Mouse (Mus musculus): ENCODE results near the gene Arf3. TPM values are rescaled to one million over a fixed set of nuclear protein-coding genes. Genes with fewer than 3 reads are reported as not detected.

The Arf3 gene
- polyA plus RNA-seq, 1 experiment from 2014 or later: 24.5 TPM

DNA sequence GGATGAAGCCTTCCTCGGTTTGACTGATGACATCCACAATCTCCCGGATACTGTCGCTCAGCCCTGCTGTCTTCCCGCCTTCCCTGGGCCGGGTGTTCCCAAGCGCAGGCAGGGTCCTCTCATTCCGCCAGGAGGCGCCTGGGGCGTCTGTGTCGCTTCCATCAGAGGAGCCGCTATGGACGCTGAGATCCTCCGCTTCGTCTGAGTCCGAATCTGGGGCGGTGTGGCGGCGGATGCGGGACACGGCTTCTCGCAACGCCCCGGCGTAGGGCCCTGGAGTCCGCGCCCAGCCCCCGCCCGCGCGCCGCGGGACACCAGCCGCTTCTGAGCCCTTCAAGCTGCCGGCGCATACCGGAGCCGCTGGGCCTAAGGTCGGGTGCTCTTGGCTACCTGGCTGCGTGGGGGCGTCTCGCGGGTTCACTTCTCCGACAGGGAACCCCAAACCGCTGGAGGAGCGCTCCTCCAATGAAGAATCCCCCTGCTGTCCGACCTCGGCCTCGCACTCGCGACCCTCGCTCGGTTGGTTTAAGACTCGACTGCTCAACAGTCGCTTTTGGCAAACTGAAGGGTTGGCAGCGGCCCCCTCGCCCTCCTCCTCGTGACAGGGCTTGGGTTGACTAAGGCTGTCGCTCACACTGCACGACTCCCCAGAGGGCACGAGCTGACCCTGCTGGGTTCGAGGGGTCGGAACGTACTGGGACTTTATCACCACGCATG, 42.5 kb upstream of the Arf3 start:
- Histone ChIP-seq H3K4me3 (ENCODE audit: low read depth, low read length) (peak overlapping the region; percentile 35), H3K4me2 (ENCODE audit: low read depth, low read length) (peak overlapping the region; percentile 69), H3K27ac (replicated peaks; ENCODE audit: low read depth, low read length) (no peak overlapping the region), H3K27me3 (ENCODE audit: control insufficient read depth, insufficient read depth, low read length) (peaks cover 90% of the 10 kb centered on the region), H3K4me1 (ENCODE audit: control insufficient read depth, insufficient read depth, low read length) (peaks cover 16% of the 10 kb centered on the region), H3K9me3 (replicated peaks; ENCODE audit: control insufficient read depth, low read length) (no peaks in the 10 kb centered on the region), H3K36me3 (replicated peaks; ENCODE audit: control insufficient read depth, insufficient read depth, low read depth, low read length) (no peaks in the 10 kb centered on the region), H3K9ac (replicated peaks; ENCODE audit: low read length) (peak overlapping the region; percentile 60)
- ATAC-seq (replicated peaks; ENCODE audit: insufficient number of reproducible peaks, low FRiP score, low TSS enrichment, low read depth): no peak
- under 1% methylated on average over 64 of the region's 64 CpGs for WGBS
- DNase-seq (ENCODE audit: low spot score): peak; percentile 87

DNA sequence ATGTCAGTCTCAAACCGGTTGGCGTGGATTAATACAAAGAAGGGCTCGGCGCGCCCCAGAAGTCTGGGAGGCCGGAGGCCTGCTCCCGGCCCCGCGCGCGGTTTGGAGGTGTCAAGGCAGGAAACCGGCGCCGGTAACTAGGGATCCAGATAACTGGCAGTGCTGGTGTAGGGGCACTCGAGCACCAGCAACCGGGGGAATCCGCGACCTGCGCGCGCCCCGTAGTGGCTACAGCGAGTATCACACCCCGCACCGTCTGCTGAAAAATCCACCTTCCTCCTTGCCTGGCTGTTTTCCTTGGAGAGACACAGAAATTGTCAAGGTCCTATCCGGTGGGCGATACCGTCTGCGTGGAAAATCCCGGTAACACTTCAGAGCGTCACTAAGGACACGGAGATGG, 41.0 kb upstream of the Arf3 start:
- peak; percentile 86 for DNase-seq (ENCODE audit: low spot score)
- Histone ChIP-seq H3K27me3 (ENCODE audit: control insufficient read depth, insufficient read depth, low read length) (peaks cover 87% of the 10 kb centered on the region), H3K4me3 (ENCODE audit: low read depth, low read length) (no peak overlapping the region), H3K9me3 (replicated peaks; ENCODE audit: control insufficient read depth, low read length) (no peaks in the 10 kb centered on the region), H3K4me1 (ENCODE audit: control insufficient read depth, insufficient read depth, low read length) (peaks cover 16% of the 10 kb centered on the region), H3K9ac (replicated peaks; ENCODE audit: low read length) (no peak overlapping the region), H3K36me3 (replicated peaks; ENCODE audit: control insufficient read depth, insufficient read depth, low read depth, low read length) (no peaks in the 10 kb centered on the region), H3K27ac (replicated peaks; ENCODE audit: low read depth, low read length) (no peak overlapping the region), H3K4me2 (ENCODE audit: low read depth, low read length) (peak overlapping the region; percentile 19; the same call in 1 of the 2 replicates)
- under 1% methylated on average over 32 of the region's 32 CpGs for WGBS
- no peak for ATAC-seq (replicated peaks; ENCODE audit: insufficient number of reproducible peaks, low FRiP score, low TSS enrichment, low read depth)

DNA sequence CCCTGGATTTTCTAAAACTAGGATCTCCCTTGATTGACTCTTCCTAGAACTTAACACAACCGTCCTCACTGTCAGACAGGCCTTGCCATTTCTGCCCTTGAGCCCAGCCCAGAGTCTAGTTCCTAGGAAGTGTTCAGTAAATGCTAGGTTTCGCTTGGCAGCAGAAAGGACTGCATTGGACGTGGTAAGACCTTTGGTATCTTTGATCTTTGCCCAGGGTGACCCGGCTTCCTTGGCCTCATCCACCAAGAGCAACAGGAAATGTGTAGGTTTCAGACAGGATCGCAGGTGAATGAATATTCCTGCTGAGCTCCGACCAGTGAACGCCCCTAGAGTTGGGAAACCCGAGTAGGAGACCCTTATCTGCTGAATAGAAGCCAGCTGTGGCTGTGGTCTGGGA, 39.9 kb upstream of the Arf3 start:
- no peak overlapping the region for H3K4me3 ChIP-seq (ENCODE audit: low read depth, low read length)
- H3K9ac ChIP-seq (replicated peaks; ENCODE audit: low read length): no peak overlapping the region
- peaks cover 16% of the 10 kb centered on the region for H3K4me1 ChIP-seq (ENCODE audit: control insufficient read depth, insufficient read depth, low read length)
- peak; percentile 49 for DNase-seq (ENCODE audit: low spot score)
- WGBS: 3% methylated on average over 8 of the region's 8 CpGs
- no peak overlapping the region for H3K4me2 ChIP-seq (ENCODE audit: low read depth, low read length)
- ATAC-seq (replicated peaks; ENCODE audit: insufficient number of reproducible peaks, low FRiP score, low TSS enrichment, low read depth): no peak
- no peaks in the 10 kb centered on the region for H3K9me3 ChIP-seq (replicated peaks; ENCODE audit: control insufficient read depth, low read length)
- H3K27me3 ChIP-seq (ENCODE audit: control insufficient read depth, insufficient read depth, low read length): peaks cover 85% of the 10 kb centered on the region
- no peaks in the 10 kb centered on the region for H3K36me3 ChIP-seq (replicated peaks; ENCODE audit: control insufficient read depth, insufficient read depth, low read depth, low read length)
- H3K27ac ChIP-seq (replicated peaks; ENCODE audit: low read depth, low read length): no peak overlapping the region

DNA sequence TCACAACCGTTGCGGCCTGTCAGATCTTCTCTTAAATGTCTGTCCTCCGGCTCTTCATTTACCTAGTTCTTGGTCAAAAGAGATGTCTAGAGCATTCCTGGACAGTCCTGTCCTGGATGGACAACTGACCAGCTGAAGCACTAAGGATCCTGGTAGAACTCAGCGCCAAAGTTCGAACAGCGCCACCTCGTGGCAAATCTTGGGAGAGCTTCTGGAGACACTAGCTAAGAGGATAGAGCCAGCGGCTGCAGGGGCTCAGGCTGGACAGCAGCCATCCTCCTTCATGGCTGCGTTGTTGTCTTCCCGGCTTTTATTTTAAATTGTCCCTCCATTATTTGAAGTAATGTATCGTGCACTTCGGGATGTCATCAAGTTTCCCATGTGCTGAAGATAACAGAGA, 36.4 kb upstream of the Arf3 start:
- Histone ChIP-seq H3K4me2 (ENCODE audit: low read depth, low read length) (no peak overlapping the region), H3K9me3 (replicated peaks; ENCODE audit: control insufficient read depth, low read length) (no peaks in the 10 kb centered on the region), H3K9ac (replicated peaks; ENCODE audit: low read length) (no peak overlapping the region), H3K27ac (replicated peaks; ENCODE audit: low read depth, low read length) (no peak overlapping the region), H3K4me3 (ENCODE audit: low read depth, low read length) (no peak overlapping the region), H3K36me3 (replicated peaks; ENCODE audit: control insufficient read depth, insufficient read depth, low read depth, low read length) (no peaks in the 10 kb centered on the region), H3K27me3 (ENCODE audit: control insufficient read depth, insufficient read depth, low read length) (peaks cover 83% of the 10 kb centered on the region), H3K4me1 (ENCODE audit: control insufficient read depth, insufficient read depth, low read length) (peaks cover 3% of the 10 kb centered on the region)
- ATAC-seq (replicated peaks; ENCODE audit: insufficient number of reproducible peaks, low FRiP score, low TSS enrichment, low read depth): no peak
- DNase-seq (ENCODE audit: low spot score): peak; percentile 91
- WGBS: 13% methylated on average over 12 of the region's 12 CpGs

DNA sequence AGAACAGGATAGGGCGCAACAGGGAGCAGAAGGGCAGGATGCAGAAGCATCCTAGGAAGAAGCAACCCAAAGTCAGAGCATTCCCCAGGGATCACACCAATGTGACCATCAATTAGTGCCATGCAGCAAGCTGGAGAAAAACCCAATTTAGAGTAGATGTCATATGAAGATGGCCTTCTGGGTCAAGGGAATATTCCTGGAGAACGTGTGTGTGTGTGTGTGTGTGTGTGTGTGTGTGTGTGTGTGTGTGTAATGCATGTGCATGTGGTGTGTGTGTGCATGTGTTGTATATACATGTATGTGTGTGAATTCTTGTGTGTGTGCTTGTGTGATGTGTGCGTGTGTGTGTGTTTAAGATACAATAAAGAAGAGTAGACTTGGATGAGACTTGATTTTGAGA, 35.9 kb upstream of the Arf3 start:
- no peak overlapping the region for H3K4me3 ChIP-seq (ENCODE audit: low read depth, low read length)
- no peak overlapping the region for H3K9ac ChIP-seq (replicated peaks; ENCODE audit: low read length)
- H3K9me3 ChIP-seq (replicated peaks; ENCODE audit: control insufficient read depth, low read length): no peaks in the 10 kb centered on the region
- H3K36me3 ChIP-seq (replicated peaks; ENCODE audit: control insufficient read depth, insufficient read depth, low read depth, low read length): no peaks in the 10 kb centered on the region
- no peak overlapping the region for H3K4me2 ChIP-seq (ENCODE audit: low read depth, low read length)
- H3K27me3 ChIP-seq (ENCODE audit: control insufficient read depth, insufficient read depth, low read length): peaks cover 84% of the 10 kb centered on the region
- 41% methylated on average over 3 of the region's 3 CpGs for WGBS
- ATAC-seq (replicated peaks; ENCODE audit: insufficient number of reproducible peaks, low FRiP score, low TSS enrichment, low read depth) (no peak), DNase-seq (ENCODE audit: low spot score) (no peak)
- peaks cover 3% of the 10 kb centered on the region for H3K4me1 ChIP-seq (ENCODE audit: control insufficient read depth, insufficient read depth, low read length)
- no peak overlapping the region for H3K27ac ChIP-seq (replicated peaks; ENCODE audit: low read depth, low read length)

DNA sequence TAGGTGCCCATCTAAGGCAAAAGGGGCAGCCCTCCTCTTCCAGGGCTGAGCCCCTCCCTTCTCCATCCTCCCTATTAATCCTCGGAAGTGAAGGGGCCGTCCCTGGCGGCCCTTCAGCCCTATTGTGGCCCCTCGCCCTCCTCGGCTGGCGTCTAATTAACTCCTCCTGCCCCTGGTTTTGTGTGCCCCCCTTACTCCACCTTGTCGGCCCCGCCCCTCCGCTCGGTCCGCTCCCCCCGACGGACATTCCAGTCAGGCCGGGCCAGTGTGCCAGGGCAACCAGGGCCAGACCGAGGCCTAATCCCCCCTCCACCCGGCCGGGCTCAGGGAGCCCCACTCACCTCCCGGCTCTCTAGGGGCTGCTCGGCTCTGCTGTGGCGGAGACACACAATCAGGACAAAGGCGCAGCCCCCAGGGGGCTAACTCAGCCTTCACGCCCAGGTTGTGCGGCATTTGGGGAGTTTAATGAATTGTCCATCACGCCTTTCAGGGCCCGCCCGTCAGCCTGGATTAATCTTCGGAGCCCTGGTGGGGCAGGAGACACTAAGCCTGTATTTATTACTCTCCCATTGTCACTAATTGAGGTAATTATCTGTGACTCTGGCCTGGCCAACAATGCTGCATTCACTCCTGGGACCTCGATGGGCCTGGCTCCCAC, 35.0 kb upstream of the Arf3 start:
- Histone ChIP-seq H3K4me3 (ENCODE audit: low read depth, low read length) (no peak overlapping the region), H3K9me3 (replicated peaks; ENCODE audit: control insufficient read depth, low read length) (no peaks in the 10 kb centered on the region; the same call in 1 of the 2 replicates), H3K27ac (replicated peaks; ENCODE audit: low read depth, low read length) (no peak overlapping the region), H3K4me2 (ENCODE audit: low read depth, low read length) (0 out of 2 replicates have a peak overlapping the region, but pooled peaks have one; percentile 7), H3K27me3 (ENCODE audit: control insufficient read depth, insufficient read depth, low read length) (peaks cover 84% of the 10 kb centered on the region), H3K36me3 (replicated peaks; ENCODE audit: control insufficient read depth, insufficient read depth, low read depth, low read length) (no peaks in the 10 kb centered on the region), H3K4me1 (ENCODE audit: control insufficient read depth, insufficient read depth, low read length) (peaks cover 3% of the 10 kb centered on the region), H3K9ac (replicated peaks; ENCODE audit: low read length) (no peak overlapping the region)
- peak; percentile 76 for ATAC-seq (replicated peaks; ENCODE audit: insufficient number of reproducible peaks, low FRiP score, low TSS enrichment, low read depth)
- DNase-seq (ENCODE audit: low spot score): peak; percentile 61
- WGBS: 2% methylated on average over 28 of the region's 28 CpGs

DNA sequence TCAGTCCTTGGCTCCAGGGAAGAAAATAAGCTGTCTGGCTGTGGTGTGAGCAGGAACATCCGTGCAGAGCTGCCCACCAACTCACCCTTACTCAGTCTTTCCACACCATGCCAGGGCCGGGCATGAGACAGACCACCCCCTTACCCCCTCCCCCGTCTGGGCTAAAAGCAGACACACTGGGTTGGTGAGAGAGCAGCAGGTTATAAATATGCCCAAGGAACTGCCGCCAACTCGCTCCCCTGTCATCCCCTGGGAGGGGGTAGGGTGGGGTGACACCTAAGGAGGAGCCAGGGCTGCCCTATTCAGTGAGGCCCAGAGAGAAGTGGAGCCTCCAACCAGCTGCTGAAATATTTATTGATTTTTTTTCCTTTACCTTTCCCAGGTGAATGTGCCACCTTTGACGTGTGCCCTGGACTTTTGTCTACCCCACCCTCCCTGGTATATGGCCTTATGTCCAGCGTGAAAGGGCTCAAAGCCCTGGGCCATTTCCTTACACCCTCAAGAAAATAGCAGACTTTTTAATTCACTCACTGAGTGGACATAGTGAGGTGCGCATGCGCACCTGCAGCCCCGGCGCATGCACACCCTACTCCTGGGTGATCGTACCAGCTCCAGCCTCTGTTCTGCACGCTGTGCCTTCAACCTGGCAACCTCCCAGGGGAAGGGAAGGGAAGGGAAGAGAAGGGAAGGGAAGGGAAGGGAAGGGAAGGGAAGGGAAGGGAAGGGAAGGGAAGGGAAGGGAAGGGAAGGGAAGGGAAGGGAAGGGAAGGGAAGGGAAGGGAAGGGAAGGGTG, 34.0 kb upstream of the Arf3 start:
- H3K4me1 ChIP-seq (ENCODE audit: control insufficient read depth, insufficient read depth, low read length): peaks cover 3% of the 10 kb centered on the region; the same call in 1 of the 2 replicates

More for the DNA sequence above, 34.0 kb upstream of the Arf3 start:
- no peak for ATAC-seq (replicated peaks; ENCODE audit: insufficient number of reproducible peaks, low FRiP score, low TSS enrichment, low read depth)
- Histone ChIP-seq H3K36me3 (replicated peaks; ENCODE audit: control insufficient read depth, insufficient read depth, low read depth, low read length) (no peaks in the 10 kb centered on the region), H3K27me3 (ENCODE audit: control insufficient read depth, insufficient read depth, low read length) (peaks cover 87% of the 10 kb centered on the region), H3K9ac (replicated peaks; ENCODE audit: low read length) (no peak overlapping the region), H3K27ac (replicated peaks; ENCODE audit: low read depth, low read length) (no peak overlapping the region), H3K4me3 (ENCODE audit: low read depth, low read length) (no peak overlapping the region), H3K9me3 (replicated peaks; ENCODE audit: control insufficient read depth, low read length) (no peaks in the 10 kb centered on the region; the same call in 1 of the 2 replicates), H3K4me2 (ENCODE audit: low read depth, low read length) (no peak overlapping the region)
- DNase-seq (ENCODE audit: low spot score): peak; percentile 42
- 4% methylated on average over 13 of the region's 13 CpGs for WGBS
